ENCODE assay signal across 11 mouse cellular contexts in the genomic region with DNA sequence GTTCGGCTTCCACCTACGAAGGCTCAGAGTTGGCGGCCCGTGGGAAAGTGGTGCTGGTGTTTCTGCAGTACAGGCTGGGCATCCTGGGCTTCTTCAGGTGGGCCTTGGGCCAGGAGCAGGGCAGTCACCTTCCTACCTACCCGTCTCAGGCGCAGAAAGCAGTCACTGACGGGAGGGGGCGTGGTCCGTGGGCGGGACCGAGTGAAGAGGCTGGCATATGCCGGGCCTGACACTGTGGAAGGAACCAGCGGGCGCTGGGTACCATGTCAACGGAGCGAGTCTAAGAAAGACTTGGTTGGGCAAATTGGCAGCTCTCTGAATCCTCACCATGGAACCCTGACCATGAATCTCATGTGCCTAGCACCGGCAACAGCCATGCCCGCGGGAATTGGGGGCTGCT. TPM values are rescaled to one million over a fixed set of nuclear protein-coding genes. Genes with fewer than 3 reads are reported as not detected.
DNase-seq lines count a peak whose midpoint lies in the region; ATAC-seq lines count a peak whose summit lies in the region.
"Had no signal": no experiment of that assay in that cellular context is flagged by ENCODE, and none has a peak within 500 bp of the region (broad histone marks: within the 10 kb centered on the region; RNA-seq: fewer than 3 reads in every experiment).

No protein-coding gene starts in this region.

- no peak for ATAC-seq in lung, embryonic 16.5 days (ENCODE audit: low read depth)
- ATAC-seq in intestine, embryonic 15.5 days: no peak
- ATAC-seq in stomach, embryonic 14.5 days (ENCODE audit: insufficient number of reproducible peaks, insufficient read depth, low FRiP score, low read depth): no peak

- H3K27me3 ChIP-seq in lung, embryonic 16.5 days (ENCODE audit: control insufficient read depth, insufficient read depth, low read depth, low read length): no peaks in the 10 kb centered on the region
- peaks cover 4% of the 10 kb centered on the region; the same call in 1 of the 2 replicates for H3K27me3 ChIP-seq in intestine, embryonic 15.5 days (replicated peaks)
- no peaks in the 10 kb centered on the region for H3K27me3 ChIP-seq in stomach, embryonic 14.5 days (ENCODE audit: control insufficient read depth, insufficient read depth, low read length)

- WGBS in lung, embryonic 16.5 days: 31% methylated on average over 19 of the region's 19 CpGs
- WGBS in intestine, embryonic 15.5 days: 34% methylated on average over 19 of the region's 19 CpGs
- 35% methylated on average over 19 of the region's 19 CpGs for WGBS in stomach, embryonic 14.5 days

- no peaks in the 10 kb centered on the region for H3K36me3 ChIP-seq in lung, embryonic 16.5 days (ENCODE audit: control insufficient read depth, insufficient read depth, low read length)
- H3K36me3 ChIP-seq in intestine, embryonic 15.5 days: no peaks in the 10 kb centered on the region
- no peaks in the 10 kb centered on the region for H3K36me3 ChIP-seq in stomach, embryonic 14.5 days (ENCODE audit: control insufficient read depth, insufficient read depth, low read length)

- DNase-seq in adrenal gland, postnatal 36 days: peak; percentile 38 to 45
- no peak for DNase-seq in adrenal gland, adult 8-10 months
- DNase-seq in lung, postnatal 25 days (ENCODE audit: low spot score): no peak
- no peak for DNase-seq in layer of hippocampus, postnatal 25 days (ENCODE audit: extremely low spot score in 1 of 2, low spot score in 1 of 2)
- no peak for DNase-seq in cerebellum, adult 9-11 months
- DNase-seq: B cell, adult 2 months; thymus, adult 2 months had no signal

- no peak overlapping the region for H3K27ac ChIP-seq in lung, embryonic 16.5 days (ENCODE audit: low read length)
- H3K27ac ChIP-seq in intestine, embryonic 15.5 days: no peak overlapping the region
- H3K27ac ChIP-seq in stomach, embryonic 14.5 days (ENCODE audit: low read length): no peak overlapping the region

- no peak overlapping the region for H3K9ac ChIP-seq in lung, embryonic 16.5 days (ENCODE audit: low read length)
- H3K9ac ChIP-seq in intestine, embryonic 15.5 days: no peak overlapping the region
- H3K9ac ChIP-seq in stomach, embryonic 14.5 days (replicated peaks; ENCODE audit: low read depth, low read length): no peak overlapping the region

- no peaks in the 10 kb centered on the region for H3K9me3 ChIP-seq in lung, embryonic 16.5 days (ENCODE audit: control insufficient read depth, low read length)
- no peaks in the 10 kb centered on the region for H3K9me3 ChIP-seq in intestine, embryonic 15.5 days
- no peaks in the 10 kb centered on the region for H3K9me3 ChIP-seq in stomach, embryonic 14.5 days (ENCODE audit: control insufficient read depth, low read depth, low read length)

- no peaks in the 10 kb centered on the region for H3K4me1 ChIP-seq in lung, embryonic 16.5 days (replicated peaks; ENCODE audit: control insufficient read depth, insufficient read depth, low read length)
- H3K4me1 ChIP-seq in intestine, embryonic 15.5 days (replicated peaks): no peaks in the 10 kb centered on the region
- H3K4me1 ChIP-seq in stomach, embryonic 14.5 days (ENCODE audit: control insufficient read depth, insufficient read depth, low read length): no peaks in the 10 kb centered on the region

- no peak overlapping the region for H3K4me3 ChIP-seq in lung, embryonic 16.5 days (ENCODE audit: low read length)
- H3K4me3 ChIP-seq in intestine, embryonic 15.5 days (replicated peaks): no peak overlapping the region
- H3K4me3 ChIP-seq in stomach, embryonic 14.5 days (ENCODE audit: low read depth, low read length): no peak overlapping the region

- peak overlapping the region; percentile 14; the same call in 1 of the 2 replicates for H3K4me2 ChIP-seq in lung, embryonic 16.5 days (ENCODE audit: low read depth, low read length)
- peak overlapping the region; percentile 6; the same call in 1 of the 2 replicates for H3K4me2 ChIP-seq in intestine, embryonic 15.5 days (replicated peaks)
- 0 out of 2 replicates have a peak overlapping the region, but pooled peaks have one; percentile 18 for H3K4me2 ChIP-seq in stomach, embryonic 14.5 days (replicated peaks; ENCODE audit: low read depth, low read length)

RNA-seq across cellular contexts. Expression of gene Ces4a, which starts 10.8 kb away (rescaled TPM):
- not detected for total RNA-seq in adrenal gland, postnatal 36 days (2021)
- under 1 TPM in 2 of 4 experiments, not detected in 2; 0.16 to 0.24 TPM for total RNA-seq in adrenal gland, adult 8-10 months (2022)
- not detected in 2 replicates for polyA plus RNA-seq in lung, embryonic 16.5 days (2015; fragmentation: Nextera tagmentation; extraction: Ambion mirVana)
- not detected in 2 replicates for polyA plus RNA-seq in intestine, embryonic 15.5 days (2015; fragmentation: Nextera tagmentation; extraction: Ambion mirVana)
- polyA plus RNA-seq in stomach, embryonic 14.5 days (2014; fragmentation: Nextera tagmentation; extraction: Ambion mirVana): not detected in 2 replicates
- total RNA-seq in layer of hippocampus, postnatal 25 days (2021): not detected
- total RNA-seq: neutrophil, adult 5-6 weeks had no signal
- polyA plus RNA-seq: thymus, adult 2 months had no signal

RNA-seq across cellular contexts. Expression of gene Cbfb, which starts 28.1 kb away (rescaled TPM):
- 100 to 1,000 TPM in 1 of 2 experiments, 10 to 100 TPM in 1; 74.1 to 104 TPM for total RNA-seq in adrenal gland, postnatal 36 days (2021)
- 100 to 1,000 TPM in 2 of 4 experiments, 10 to 100 TPM in 2; 71.5 to 127 (median 93.2) TPM for total RNA-seq in adrenal gland, adult 8-10 months (2022)
- polyA plus RNA-seq in lung, embryonic 16.5 days (2015; fragmentation: Nextera tagmentation; extraction: Ambion mirVana): 51.4 and 55.5 TPM in 2 replicates
- polyA plus RNA-seq in intestine, embryonic 15.5 days (2015; fragmentation: Nextera tagmentation; extraction: Ambion mirVana): 38.8 and 47.1 TPM in 2 replicates
- 73.7 and 75.2 TPM in 2 replicates for polyA plus RNA-seq in stomach, embryonic 14.5 days (2014; fragmentation: Nextera tagmentation; extraction: Ambion mirVana)
- 10 to 100 TPM; 22.0 to 22.1 TPM for total RNA-seq in layer of hippocampus, postnatal 25 days (2021)

RNA-seq across cellular contexts. Expression of gene Ces3b, which starts 58.8 kb away (rescaled TPM):
- total RNA-seq in adrenal gland, postnatal 36 days (2021): under 1 TPM in 1 of 2 experiments, not detected in 1; 0.73 TPM
- under 1 TPM in 1 of 4 experiments, not detected in 3; 0.73 TPM for total RNA-seq in adrenal gland, adult 8-10 months (2022)
- not detected in 2 replicates for polyA plus RNA-seq in lung, embryonic 16.5 days (2015; fragmentation: Nextera tagmentation; extraction: Ambion mirVana)
- polyA plus RNA-seq in intestine, embryonic 15.5 days (2015; fragmentation: Nextera tagmentation; extraction: Ambion mirVana): not detected in 2 replicates
- polyA plus RNA-seq in stomach, embryonic 14.5 days (2014; fragmentation: Nextera tagmentation; extraction: Ambion mirVana): not detected in 2 replicates
- not detected for total RNA-seq in layer of hippocampus, postnatal 25 days (2021)
- total RNA-seq: neutrophil, adult 5-6 weeks had no signal

Comparison
In these comparisons a context has a peak if more than half of its experiments do, and no peak if none do; other contexts are left out.
1. DNase-seq: peak in adrenal gland, postnatal 36 days (2 of 2); none in adrenal gland, adult 8-10 months (single experiment), lung, postnatal 25 days (single experiment), layer of hippocampus, postnatal 25 days (0 of 2) and cerebellum, adult 9-11 months (single experiment).
2. Peak in every context shown above with its lines, with median percentiles within 50 percentile points of each other: H3K4me2 ChIP-seq.